Mouse (Mus musculus): ENCODE results near the gene Gm44503.

DNA sequence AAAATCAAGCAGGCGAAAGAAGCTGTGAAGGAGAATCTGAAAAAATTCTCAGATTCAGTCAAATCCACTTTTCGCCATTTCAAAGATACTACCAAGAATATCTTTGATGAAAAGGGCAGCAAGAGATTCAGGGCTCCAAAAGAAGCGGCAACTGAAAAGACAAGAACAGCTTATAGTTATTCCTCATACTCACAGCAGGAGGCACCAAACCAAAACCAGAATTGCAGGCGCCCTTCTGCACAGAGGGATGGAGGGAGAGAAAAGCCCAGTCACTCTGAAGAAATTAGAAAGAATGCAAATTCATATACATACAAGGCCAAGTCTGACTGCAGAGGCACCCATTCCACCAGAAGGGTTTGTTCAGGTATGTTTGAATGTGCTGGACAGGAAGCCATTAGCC lies 54.0 kb downstream of the Gm44503 start:
- no peak for TF ChIP-seq POLR2A (IDR thresholded peaks at IDR 0.05; ENCODE audit: insufficient read depth, low read depth, low read length)
- no peak for TF ChIP-seq CTCF (IDR thresholded peaks at IDR 0.05; ENCODE audit: insufficient read depth, low read depth, low read length)

Data from olfactory bulb, adult 2 months (tissue).